Mouse (Mus musculus) heart, adult 18-20 months (tissue): Measurements from ENCODE around the gene Cluh. TPM values are rescaled to one million over a fixed set of nuclear protein-coding genes. Genes with fewer than 3 reads are reported as not detected.

Source experiments
- DNase-seq, 2 experiments: peaks; one replicate each; pipeline ENCODE4 v3.0.0; 2021 to 2022; ENCODE audit warnings: mixed read lengths in 1 of 2
- long read RNA-seq, 2 experiments: library from polyadenylated mRNA; stranded (forward); transcript quantifications; one replicate each; pipeline ENCODE4 v2.0.0; 2021
- total RNA-seq, 2 experiments: library from RNA; stranded (reverse); gene quantifications; 2 replicates each; pipeline ENCODE4 v1.2.3; 2021

Cluh gene
- total RNA-seq, result 100 to 1,000 TPM; 209 to 234 TPM
- long read RNA-seq, experiment 1, full-length matches to known transcripts, result 39 of 211 reads
- long read RNA-seq, experiment 1, partial matches to known transcripts, result 140 of 211 reads
- long read RNA-seq, experiment 1, other reads (novel, unspliced or antisense), result 32 of 211 reads
- long read RNA-seq, experiment 2, full-length matches to known transcripts, result 14 of 144 reads
- long read RNA-seq, experiment 2, partial matches to known transcripts, result 27 of 144 reads
- long read RNA-seq, experiment 2, other reads (novel, unspliced or antisense), result 103 of 144 reads

DNA sequence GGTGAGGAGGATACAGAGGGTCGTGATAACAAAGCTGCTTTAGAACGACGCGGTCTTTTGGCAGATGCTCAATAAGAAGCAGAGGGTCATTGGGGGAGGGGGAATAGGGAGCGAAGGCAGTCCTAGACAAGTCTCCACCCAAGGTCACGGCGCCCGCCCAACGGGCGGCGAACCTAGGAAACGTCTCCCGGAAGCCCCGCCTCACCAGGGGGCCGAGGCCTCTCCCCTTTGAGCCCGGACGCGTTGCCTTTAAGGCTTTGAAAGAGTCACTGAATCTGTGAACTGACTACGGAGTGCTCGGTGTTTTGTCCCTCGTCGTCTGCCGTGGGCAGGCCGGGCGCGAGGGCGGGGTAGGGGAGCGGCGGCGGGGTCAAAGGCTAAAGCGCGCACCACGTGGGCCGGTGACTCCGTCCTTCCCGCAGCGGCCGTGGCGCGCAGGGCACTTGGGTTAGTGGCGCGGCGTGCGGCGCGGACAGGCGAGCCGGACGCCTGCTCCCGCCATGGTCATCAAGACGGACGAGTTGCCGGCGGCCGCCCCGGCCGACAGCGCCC lies at the start of gene Cluh:
Gene Cluh, plus strand, starts transcription at position 401 of the 552 bp plus-strand sequence.
- DNase-seq, result peak; percentile 99 to 100

- DNase-seq, result no peak
Measured at GRCm38 (mm10) chr11:74602286-74602685, 47.0 kb upstream of the Cluh start.

DNA sequence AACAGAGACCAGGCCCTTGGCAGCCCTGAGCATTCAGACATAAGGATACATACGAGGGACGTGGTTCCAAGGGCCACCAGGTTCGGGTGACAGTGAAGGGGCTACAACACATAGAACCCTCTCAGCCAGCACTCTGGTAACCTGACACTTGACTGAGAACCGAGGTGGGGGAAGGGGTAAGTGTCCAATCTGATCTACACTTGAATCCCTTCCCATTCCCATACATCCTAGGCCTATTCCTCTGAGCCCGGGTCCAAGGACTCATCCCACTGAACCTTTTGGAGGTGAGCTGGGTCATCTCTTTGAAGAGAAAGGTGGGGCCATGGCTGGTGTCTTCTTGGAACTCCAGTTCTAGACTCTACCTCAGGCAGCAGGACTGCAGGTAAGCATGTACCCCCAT lies 39.2 kb upstream of the Cluh start:
- no peak for DNase-seq

DNA sequence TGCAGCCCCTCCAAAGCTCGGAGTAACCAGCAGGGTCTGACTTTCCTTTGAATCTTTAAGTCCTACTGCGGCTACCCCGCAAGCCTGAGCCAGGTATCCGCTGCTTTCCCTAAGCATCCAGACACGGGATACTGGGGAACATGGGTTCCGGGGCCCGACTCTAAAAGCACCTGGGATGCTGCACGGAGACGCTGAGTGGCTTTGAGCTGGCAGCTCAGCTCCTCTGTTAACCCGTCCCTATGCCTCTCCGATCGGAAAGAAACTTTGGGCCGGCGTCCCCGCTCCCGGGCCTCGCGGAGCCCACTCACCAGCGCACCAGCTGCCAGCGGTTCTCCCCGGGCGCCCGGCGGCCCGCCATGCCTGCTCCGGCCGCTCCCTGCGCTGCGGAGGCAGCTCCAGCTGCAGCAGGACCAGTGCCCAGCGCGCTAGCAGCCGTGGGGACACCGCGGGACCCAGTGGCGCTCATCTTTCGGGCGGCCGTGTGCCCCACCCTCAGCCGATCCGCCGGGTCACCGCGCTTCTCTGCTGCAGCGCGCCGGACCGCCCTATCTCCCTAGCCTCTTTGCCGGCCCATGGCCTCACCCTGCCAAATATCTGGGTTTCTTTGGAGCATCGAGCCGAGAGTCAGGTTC lies 38.6 kb upstream of the Cluh start, which contains the start of gene Rap1gap2:
Gene Rap1gap2, minus strand, starts transcription at position 371 of the 632 bp plus-strand sequence.
- DNase-seq, result peak in 1 of 2 experiments; percentile 5

GRCm38 (mm10) chr11:74611437-74611836 lies 37.9 kb upstream of the Cluh start:
- no peak for DNase-seq

DNA sequence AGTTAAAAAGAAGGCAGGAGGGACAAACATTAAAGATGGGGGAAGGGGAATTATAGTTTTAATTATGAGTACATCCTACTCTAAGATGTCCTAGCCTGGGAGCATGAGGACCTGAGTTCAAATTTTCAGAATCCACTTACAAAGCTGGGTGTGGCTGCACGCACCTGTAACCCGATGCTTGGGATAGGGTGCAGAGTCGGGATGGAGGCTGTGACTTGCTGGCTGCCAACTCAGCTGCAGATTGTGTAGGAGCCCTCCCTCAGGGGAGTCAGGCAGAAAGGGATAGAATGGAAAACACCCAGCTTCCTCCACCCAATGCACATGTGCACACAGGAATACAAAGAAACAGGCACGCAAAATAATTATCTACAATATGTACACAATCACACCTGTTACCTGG lies 35.9 kb upstream of the Cluh start:
- no peak for DNase-seq

- no peak for DNase-seq
Measured at GRCm38 (mm10) chr11:74615571-74615970, 33.7 kb upstream of the Cluh start.

DNA sequence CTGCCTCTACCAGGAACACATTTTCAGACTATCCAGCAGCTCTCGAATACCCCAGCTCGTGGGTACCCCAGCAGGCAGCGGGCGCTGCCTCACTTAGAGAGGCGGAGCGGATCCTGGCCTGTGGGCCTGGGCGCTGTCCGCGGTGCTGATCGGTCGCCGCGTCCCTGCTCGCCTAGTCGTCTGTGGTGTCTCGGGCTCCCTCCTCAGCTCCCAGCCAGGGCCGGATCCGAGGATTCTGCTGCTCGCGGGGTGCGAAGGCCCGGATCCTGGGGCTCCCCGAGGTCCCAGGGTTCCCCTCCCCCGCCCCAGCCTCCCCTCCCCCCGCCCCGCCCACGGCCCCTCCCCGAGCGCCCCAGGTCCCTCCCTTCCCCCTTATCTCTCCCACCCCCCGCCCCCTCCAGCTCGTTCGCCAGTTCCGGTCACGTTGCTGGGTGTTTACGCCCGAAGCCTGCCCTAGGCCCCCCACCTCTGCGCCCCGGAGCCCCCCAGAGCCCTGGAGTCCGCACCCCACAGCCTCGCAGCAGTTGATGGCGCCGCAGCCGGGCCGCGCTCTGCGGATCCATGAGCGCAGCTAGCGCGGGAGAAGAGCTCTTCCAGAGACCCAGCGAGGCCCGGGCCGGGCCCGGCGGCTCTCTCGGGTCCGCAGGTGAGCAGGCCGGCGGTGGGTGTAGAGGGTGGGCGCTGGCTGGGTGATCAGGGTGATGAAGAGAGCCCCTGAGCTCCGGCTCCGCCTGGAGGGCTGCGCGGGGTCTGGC lies 29.9 kb upstream of the Cluh start, which contains the start of gene Ccdc92b:
Gene Ccdc92b, plus strand, starts transcription at position 405 of the 755 bp plus-strand sequence.
- DNase-seq, result peak; percentile 48 to 77

DNA sequence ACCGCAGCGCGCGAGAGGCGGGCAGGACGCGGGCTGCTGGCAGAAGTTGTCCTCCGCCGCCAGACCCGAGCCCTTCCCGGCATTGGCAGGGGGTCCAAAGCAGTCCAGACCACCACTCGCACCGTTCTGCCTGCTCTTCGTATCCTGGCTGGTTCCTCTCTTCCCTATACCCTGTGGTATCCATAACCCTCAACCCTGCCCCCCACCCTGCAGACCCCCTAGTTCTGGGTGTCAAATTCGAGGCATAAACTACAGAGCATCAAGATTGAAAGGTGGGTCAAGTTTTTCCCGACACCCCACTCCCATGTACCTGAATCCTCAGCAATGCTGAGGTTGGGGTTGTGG lies 29.4 kb upstream of the Cluh start:
- DNase-seq, result no peak

- no peak for DNase-seq
Measured at GRCm38 (mm10) chr11:74621974-74622669, 27.2 kb upstream of the Cluh start.

GRCm38 (mm10) chr11:74623693-74624092 lies 25.6 kb upstream of the Cluh start:
- DNase-seq, result no peak

DNA sequence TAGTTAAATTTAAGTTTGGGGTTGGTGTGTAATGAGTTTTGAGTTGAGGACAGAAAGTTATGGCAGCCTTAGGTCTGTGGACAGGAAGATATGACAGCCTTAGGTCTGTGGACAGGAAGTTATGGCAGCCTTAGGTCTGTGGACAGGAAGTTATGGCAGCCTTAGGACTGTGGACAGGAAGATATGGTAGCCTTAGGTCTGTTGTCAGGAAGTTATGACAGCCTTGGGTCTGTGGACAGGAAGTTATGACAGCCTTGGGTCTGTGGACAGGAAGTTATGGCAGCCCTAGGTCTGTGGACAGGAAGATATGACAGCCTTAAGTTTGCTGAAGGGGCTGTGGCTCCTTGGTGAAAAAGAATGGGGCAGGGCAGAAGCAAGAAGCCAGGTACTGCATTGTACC lies 24.0 kb upstream of the Cluh start:
- DNase-seq, result no peak

GRCm38 (mm10) chr11:74627481-74627880 lies 21.8 kb upstream of the Cluh start:
- no peak for DNase-seq

GRCm38 (mm10) chr11:74631880-74632789 lies 17.2 kb upstream of the Cluh start:
- DNase-seq, result no peak

DNA sequence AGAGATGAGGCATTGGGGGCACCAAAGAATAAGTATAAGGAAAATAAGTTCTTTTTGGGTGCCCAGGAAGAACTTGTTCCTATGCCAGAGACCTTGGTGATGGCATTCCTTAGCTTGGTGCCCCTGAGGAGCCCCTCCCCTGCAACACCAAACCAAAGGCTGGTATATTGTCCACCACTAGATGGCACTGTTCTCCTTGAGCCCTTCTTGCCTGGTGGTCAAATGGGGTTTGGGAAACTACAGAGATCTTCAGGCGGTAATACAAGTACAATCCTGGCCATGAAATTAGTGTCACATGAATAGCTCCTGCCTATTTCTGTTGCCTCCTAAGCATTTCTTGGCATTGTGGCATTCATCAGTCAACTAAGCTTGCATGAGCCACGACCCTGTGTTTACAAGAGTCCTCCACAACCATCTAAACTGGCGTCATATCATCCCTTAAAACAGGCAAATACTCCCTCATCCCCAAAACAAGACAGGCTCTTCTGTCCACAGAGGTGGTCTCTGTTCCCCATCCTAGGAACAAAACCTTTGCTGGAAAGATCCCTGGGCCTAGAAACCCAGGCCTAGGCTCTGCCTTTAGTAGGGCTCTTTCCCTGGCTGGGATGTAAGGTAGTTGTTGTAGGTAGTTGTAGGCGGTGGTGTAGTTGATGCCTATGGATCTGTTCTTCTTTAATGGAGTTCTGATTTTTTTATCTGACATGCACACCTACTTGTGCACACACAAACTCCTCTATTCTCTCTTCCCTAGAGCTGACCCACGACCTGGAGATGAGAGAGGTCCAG lies 14.6 kb upstream of the Cluh start:
- peak; percentile 70 to 83 for DNase-seq

GRCm38 (mm10) chr11:74637486-74637885 lies 11.8 kb upstream of the Cluh start:
- no peak for DNase-seq

- DNase-seq, result peak; percentile 84 to 88
Measured at GRCm38 (mm10) chr11:74637971-74638790, 11.1 kb upstream of the Cluh start.

DNA sequence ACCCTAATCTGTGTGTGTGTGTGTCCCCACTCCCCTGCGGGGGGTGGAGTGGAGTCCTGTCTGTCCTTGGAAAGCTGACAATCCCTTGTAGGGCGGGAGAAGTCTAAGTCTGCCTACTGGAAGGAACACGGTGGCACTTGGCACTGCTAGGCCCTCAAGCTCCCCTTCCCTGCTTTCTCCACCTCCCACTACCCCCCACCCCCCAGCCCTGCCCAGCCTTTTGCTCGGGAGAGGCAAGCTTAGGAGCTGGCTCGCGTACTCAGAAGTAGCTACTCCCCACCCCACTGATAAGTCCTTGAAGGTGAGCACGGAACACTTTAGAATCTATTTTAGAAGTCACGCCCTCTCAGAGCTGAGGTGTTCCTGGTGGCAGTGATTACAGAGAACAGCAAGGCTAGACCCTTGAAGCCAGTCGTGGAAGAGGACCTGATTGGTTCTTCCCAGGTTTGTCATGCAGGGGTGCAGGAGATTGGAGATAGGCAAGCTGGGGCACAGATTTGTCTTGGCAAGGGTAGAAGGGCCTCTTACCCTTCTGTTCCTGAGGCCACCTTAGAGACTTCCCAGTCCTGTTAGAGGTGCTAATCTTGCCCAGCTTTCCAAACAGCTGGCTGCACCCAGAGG lies 10.4 kb upstream of the Cluh start:
- DNase-seq, result peak; percentile 23 to 33

- DNase-seq, result no peak
Measured at GRCm38 (mm10) chr11:74639628-74640027, 9.7 kb upstream of the Cluh start.
